Mouse (Mus musculus) activated CD4-positive, CD25-positive, alpha-beta regulatory T cell (primary cell): ENCODE data around the gene Cchcr1. TPM values are rescaled to one million over a fixed set of nuclear protein-coding genes. Genes with fewer than 3 reads are reported as not detected.

Experiments used
- polyA plus RNA-seq, 2 experiments: library from polyadenylated mRNA; unstranded; fragments of 100-300 nt; shearing (Covaris generic); gene quantifications; one replicate each; pipeline ENCODE4 v1.2.1; 2017

The Cchcr1 gene
- 1 to 10 TPM; 7.6 to 8.0 TPM for polyA plus RNA-seq

DNA sequence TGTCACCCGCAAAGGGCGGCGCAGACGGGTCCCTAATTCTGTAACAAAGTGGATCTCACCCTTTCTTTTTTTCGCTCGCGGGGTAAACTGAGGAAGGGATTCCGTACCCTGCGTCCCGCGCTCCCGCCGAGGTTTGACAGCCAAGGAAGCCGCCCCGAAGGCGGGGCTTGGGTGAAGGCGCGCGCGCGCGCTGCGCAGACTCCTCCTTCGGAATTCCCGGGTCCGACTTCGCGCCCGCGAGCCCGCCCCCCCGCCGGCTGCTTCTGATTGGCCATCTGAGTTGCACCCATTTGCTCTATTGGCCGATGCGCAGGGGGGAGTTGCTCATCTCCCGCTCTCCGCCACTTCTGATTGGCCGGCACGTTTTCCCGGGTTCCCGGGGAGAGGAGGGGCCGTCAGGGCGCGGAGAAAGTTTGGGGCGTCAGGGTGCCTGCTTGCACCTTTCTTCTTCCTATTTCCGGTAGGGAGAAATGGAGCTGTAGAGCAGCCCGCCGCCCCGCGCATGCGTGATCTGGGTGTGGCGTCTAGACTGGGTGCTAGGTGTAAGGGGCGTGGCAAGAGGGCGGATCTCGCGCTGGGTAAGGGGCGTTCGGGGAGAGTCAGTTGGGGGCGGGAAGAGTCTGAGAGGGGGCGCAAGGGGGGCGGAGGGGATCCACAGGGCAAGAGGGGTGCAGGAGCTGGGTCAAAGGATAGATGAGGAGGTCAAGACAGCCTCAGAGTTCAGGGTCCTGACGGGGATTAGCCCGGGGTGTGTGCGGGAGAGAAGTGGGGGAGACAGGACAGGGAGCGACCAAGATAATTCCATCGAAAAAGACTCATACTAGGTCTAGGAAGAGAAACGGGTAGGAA is at the start of gene Cchcr1, which contains the start of gene Tcf19:
Gene Cchcr1 (plus strand): TSS at position 449 of the 849 bp plus-strand sequence.
Gene Tcf19 (minus strand): TSS at position 173 of the 849 bp plus-strand sequence.

DNA sequence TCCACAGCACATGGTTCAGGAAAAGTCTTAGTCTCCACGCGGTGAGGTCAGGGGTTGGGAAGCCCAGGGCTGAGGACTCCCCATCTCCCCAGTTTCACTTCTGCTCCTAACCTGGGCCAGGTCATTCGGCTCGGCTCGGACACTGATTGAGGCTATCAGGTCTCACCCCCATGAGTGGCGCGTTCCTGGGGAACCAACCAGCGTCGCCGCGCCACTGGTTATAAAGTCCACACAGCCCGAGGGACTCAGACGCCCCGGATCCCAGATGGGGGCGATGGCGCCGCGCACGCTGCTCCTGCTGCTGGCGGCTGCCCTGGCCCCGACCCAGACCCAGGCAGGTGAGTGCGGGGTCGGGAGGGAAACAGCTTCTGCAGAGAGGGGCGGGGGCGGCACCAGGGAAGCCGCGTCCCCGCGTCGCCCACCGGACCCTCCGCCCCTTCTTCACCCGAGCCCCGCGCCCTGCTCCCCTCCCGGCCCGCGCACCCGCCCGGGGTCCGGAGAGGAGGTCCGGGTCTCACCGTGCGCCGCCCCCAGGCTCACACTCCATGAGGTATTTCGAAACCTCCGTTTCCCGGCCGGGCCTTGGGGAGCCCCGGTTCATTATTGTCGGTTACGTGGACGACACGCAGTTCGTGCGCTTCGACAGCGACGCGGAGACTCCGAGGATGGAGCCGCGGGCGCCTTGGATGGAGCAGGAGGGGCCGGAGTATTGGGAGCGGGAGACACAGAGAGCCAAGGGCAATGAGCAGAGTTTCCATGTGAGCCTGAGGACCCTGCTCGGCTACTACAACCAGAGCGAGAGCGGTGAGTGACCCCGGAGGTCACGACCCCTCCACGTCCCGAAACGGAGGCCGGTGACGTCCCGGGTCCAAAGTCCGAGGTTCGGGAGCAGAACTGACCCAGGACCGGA is 46.8 kb upstream of the Cchcr1 start, which contains the start of gene H2-Q10:
Gene H2-Q10 (plus strand): TSS at position 248 of the 910 bp plus-strand sequence.

DNA sequence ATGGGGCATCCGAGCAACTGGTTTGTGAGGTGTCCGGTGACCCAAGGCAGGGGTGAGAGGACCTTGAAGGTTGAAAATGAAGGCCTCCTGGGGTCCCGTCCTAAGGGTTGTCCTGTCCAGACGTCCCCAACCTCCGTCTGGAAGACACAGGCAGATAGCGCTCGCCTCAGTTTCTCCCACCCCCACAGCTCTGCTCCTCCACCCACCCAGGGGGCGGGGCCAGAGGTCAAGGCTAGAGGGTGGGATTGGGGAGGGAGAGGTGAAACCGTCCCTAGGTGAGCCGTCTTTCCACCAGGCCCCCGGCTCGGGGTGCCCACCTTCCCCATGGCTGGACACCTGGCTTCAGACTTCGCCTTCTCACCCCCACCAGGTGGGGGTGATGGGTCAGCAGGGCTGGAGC is 11.1 kb upstream of the Cchcr1 start, which contains the start of gene Pou5f1:
Gene Pou5f1 (plus strand): TSS at position 243 of the 400 bp plus-strand sequence.

DNA sequence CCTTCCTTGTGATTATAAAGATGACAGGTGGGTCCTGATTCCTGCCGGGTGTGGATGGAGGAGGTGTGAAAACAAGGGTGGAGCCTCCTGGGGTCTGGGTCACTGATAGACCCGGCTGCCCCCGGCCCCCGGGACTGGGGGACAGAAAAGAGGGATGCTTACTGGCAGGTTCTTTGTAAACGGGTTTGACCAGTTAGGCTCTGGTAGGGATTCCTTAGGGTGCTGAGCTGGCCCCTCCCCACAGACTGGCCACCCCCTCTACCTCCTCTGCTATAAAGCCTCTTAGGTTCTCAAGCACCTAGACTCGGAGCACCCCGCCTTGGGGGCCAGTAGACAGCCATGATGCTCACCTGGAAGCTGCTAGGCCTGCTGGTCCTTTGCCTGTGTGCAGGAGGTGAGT is 16.0 kb downstream of the Cchcr1 start, which contains the start of gene Psors1c2:
Gene Psors1c2 (plus strand): TSS at position 301 of the 400 bp plus-strand sequence.

DNA sequence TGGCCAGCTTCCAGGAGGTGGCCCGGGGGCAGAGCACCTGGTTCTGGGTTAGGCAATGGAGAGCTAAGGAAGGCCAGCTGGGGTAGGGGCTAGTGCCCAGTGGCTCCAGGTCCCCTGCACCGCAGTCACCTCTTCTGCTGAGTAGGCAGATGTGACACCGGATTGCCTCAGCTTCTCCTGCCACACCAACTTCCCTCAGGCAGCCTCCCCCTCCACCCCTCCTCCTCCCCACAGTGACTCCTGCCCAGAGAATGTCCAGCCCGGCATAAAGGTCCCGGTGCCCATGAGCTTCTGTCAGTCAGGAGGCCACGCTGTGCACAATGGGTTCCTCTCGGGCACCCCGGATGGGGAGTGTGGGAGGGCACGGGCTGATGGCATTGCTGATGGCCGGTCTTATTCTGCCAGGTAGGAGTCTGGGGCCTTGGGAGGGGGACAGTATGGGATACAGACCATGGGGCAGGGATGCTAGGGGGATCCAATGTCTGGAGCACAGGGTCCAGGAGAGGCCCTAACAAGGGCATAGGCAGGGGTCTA is 35.0 kb downstream of the Cchcr1 start, which contains the start of gene Cdsn:
Gene Cdsn (plus strand): TSS at position 248 of the 534 bp plus-strand sequence.

DNA sequence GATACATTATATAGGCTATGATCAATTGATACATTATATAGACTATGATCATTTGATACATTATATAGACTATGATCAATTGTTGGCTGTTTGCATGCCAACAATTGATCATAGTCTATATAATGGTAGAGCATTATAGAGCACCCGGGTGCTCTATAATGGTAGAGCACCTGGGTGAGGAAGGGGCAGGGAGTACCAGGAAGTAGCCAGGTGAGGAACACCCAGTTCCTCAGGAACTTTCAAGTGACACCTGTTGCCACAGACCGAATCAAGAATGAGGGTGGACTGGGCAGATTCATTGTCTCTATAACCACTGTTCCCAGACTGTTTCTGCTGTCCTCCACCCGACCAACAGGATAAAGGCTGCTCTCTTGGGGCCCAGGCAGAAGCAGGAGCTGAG is 50.2 kb downstream of the Cchcr1 start, which contains the start of gene 2300002M23Rik:
Gene 2300002M23Rik (plus strand): TSS at position 301 of the 400 bp plus-strand sequence.

Other genes with a start within 250 kb of the Cchcr1 start
- under 1 TPM in 1 of 2 experiments, not detected in 1; 0.64 TPM for gene H2-Q1, start 196.7 kb upstream of the Cchcr1 start, polyA plus RNA-seq
- gene H2-Q2, start 174.9 kb upstream of the Cchcr1 start, polyA plus RNA-seq: 10 to 100 TPM; 10.9 to 18.5 TPM
- 10 to 100 TPM; 45.4 to 61.9 TPM for gene H2-Q4, start 137.5 kb upstream of the Cchcr1 start, polyA plus RNA-seq
- 100 to 1,000 TPM; 448 to 693 TPM for gene H2-Q6, start 92.2 kb upstream of the Cchcr1 start, polyA plus RNA-seq
- gene H2-Q7, start 77.9 kb upstream of the Cchcr1 start, polyA plus RNA-seq: 1,000 to 10,000 TPM; 1,586 to 2,503 TPM
- 10 to 100 TPM; 13.2 to 21.8 TPM for gene H2-Q10, start 47.0 kb upstream of the Cchcr1 start, polyA plus RNA-seq
- not detected for gene Pou5f1, start 11.1 kb upstream of the Cchcr1 start, polyA plus RNA-seq
- gene Tcf19, start 276 bp upstream of the Cchcr1 start, polyA plus RNA-seq: 10 to 100 TPM; 31.6 to 32.0 TPM
- not detected for gene Psors1c2, start 16.1 kb downstream of the Cchcr1 start, polyA plus RNA-seq
- gene Cdsn, start 35.0 kb downstream of the Cchcr1 start, polyA plus RNA-seq: under 1 TPM in 1 of 2 experiments, not detected in 1; 0.12 TPM
- gene 2300002M23Rik, start 50.4 kb downstream of the Cchcr1 start, polyA plus RNA-seq: under 1 TPM in 1 of 2 experiments, not detected in 1; 0.12 TPM
- not detected for gene Sfta2, start 84.4 kb downstream of the Cchcr1 start, polyA plus RNA-seq
- gene Gm9573, start 109.5 kb downstream of the Cchcr1 start, polyA plus RNA-seq: not detected
- gene Mucl3, start 126.6 kb downstream of the Cchcr1 start, polyA plus RNA-seq: under 1 TPM in 1 of 2 experiments, not detected in 1; 0.06 TPM
- gene Vars2, start 150.5 kb downstream of the Cchcr1 start, polyA plus RNA-seq: 10 to 100 TPM; 22.3 to 24.8 TPM
- gene Gtf2h4, start 156.6 kb downstream of the Cchcr1 start, polyA plus RNA-seq: 10 to 100 TPM; 18.2 to 20.7 TPM
- gene Ddr1, start 187.5 kb downstream of the Cchcr1 start, polyA plus RNA-seq: 1 to 10 TPM; 6.1 to 8.7 TPM